Mouse (Mus musculus) splenic B cell, adult 2 months (primary cell): ENCODE measurements at regions not wholly inside any gene's neighbourhood (a gene's known extent, or its start where the extent isn't known, plus 50 kb on each side); places are given as distances from the start of the nearest gene placed in this dataset.
A peak's percentile ranks its signal among the peaks of the same experiment; 100 is the strongest.

Source experiments
- DNase-seq: peaks from one replicate; pipeline ENCODE4 v3.0.0-alpha.2; 2011; ENCODE audit warnings: low read depth, low spot score
- H3K27me3 ChIP-seq: 2 replicates; pipeline ENCODE4 v1.6.1; 2012; ENCODE audit warnings: mild to moderate bottlenecking, low read length, moderate library complexity, mixed read lengths; ENCODE audit not compliant: control insufficient read depth, poor library complexity, insufficient read depth, severe bottlenecking
- H3K36me3 ChIP-seq: 2 replicates; pipeline ENCODE4 v1.6.1; 2012; ENCODE audit warnings: mild to moderate bottlenecking, low read length, moderate library complexity, mixed read lengths; ENCODE audit not compliant: control insufficient read depth, poor library complexity, insufficient read depth, severe bottlenecking

DNA sequence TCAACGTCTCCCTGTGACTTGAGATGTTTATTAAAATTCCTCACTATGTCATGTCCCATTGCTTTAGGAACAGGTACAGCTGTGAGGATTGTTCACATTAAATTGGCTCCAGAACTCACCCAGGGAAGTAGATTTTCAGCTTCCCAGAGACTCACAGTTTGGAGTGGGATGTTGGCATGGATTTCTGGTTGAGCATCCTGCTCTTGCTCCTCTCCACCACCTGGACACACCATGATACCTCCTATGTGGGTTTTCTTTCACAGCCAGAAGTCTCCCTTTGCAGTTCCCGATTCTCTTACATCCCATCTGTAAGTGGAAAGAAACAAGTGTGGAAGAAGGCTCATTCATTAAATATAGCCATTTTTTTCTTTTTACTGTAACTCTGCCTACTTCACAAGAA lies 278.8 kb upstream of the Emcn start:
- DNase-seq: no peak
- Histone ChIP-seq H3K27me3 (no peaks in the 10 kb centered on the region), H3K36me3 (no peaks in the 10 kb centered on the region)

DNA sequence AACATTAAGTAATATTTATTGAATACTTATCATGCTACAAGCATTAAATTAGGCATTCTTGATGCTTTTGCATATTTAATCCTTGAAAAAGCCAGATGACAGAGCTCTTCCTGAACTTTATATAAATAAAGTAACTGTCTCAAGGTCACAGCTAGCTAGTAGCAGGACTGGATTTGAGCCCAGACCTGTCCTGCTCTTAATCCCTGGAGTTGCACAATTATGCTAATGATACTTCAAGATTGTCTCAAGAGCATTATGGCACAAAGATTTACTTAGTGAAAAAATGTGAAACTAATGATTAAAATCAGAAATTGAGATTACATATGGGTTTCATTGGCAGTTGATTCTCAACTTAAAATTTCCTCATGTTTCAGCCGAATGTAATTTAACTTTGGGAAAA lies 273.5 kb upstream of the Emcn start:
- Histone ChIP-seq H3K36me3 (no peaks in the 10 kb centered on the region), H3K27me3 (no peaks in the 10 kb centered on the region)
- DNase-seq: no peak

DNA sequence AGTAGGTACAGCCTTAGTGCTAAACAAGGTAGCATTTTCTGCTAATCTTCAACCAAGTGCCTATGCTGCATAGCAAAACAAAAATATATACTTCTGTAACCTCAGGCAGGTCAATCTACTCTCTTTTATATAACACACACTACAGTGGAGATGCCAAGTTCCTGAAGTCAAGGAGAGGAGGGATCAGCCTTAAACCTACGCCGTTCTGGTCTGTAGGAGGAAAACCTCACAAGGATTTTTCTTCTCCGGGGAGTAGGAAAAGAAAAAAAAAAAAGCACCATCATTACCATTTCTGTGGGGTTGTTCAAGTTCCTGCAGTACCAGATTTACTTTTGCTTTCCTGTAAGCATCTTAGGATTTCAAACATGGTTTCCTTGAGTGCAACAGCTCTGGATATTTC lies 271.5 kb upstream of the Emcn start:
- Histone ChIP-seq H3K36me3 (no peaks in the 10 kb centered on the region), H3K27me3 (no peaks in the 10 kb centered on the region)
- no peak for DNase-seq

DNA sequence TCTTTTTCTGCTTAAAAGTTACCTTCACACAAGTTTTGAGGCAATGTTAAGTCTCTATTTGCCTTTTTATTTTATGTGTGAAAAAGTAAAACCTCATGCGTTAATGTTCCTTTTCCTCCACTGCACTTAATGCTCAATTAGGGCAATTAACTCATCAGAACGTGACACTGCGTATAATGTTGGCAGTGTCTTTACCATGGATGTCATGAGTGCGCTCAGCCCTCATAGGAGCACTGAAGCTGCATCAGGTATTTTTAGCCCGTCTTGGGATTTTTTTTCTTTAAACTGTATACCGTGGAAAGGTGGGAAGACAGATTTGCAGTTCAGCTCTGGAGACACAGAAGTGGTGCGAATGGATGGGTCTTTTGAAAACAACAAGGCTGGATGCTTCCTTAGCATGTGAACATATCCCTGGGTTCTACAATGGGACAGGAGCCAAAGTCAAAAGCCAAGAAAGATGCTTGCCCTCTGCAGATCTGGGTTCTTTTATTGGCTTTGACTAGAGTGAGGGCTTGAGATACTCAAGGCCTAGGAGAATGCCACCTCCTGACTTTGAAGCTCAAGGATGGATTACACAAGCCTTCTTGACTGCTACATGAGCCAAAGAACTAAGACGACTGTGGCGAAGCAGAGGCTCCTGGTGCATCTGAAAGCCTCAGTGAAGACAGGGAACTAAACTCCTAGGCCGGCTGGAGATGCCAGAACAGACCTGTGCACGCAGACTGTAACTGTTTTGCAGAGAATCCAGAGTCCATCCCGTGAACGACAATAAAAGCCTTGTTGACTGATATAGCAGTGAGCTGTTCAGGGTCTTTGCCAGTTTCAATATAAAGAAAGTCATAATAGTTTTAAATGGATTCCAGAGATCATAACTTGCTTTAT lies 262.9 kb upstream of the Emcn start:
- no peaks in the 10 kb centered on the region for H3K36me3 ChIP-seq
- no peaks in the 10 kb centered on the region for H3K27me3 ChIP-seq
- DNase-seq: no peak

DNA sequence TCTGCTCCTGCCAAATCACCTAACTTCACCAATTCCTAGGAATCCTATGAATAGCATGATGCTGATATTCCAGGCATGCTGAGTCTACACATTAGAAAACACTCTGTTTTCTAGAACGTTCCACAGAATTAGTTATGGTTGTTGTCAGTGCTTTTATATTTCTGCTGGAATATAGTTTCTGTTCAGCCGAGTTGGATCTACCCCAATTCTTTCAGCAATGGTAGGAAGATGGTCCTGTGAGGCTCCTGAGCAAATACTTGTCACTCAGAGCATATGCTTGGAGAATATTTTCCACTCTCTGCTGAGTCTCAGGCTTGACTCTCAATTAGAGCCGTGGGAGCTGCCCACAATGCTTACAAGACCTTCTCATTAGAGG lies 262.3 kb upstream of the Emcn start:
- no peak for DNase-seq
- H3K27me3 ChIP-seq: no peaks in the 10 kb centered on the region

DNA sequence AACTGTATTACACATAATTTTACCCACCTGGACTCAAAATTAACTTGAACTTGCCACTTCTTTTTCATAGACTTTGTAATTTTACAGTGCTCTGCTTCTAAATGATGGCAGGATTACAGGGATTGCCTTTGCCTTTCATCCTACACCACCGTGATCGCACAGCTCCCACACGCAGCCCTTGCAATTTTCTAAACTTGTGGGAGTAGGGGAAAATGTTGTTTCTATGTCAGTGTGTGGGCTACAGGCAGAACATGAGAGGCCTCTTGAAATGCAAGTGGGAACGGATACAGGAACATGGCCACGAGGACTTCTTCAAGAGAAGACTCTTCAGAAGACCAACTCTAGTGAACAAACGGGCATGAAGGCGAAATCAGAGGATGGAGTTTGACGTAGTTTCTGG lies 254.0 kb upstream of the Emcn start:
- H3K36me3 ChIP-seq: no peaks in the 10 kb centered on the region
- no peaks in the 10 kb centered on the region for H3K27me3 ChIP-seq
- no peak for DNase-seq

More for the DNA sequence above, 262.3 kb upstream of the Emcn start:
- H3K36me3 ChIP-seq: no peaks in the 10 kb centered on the region

DNA sequence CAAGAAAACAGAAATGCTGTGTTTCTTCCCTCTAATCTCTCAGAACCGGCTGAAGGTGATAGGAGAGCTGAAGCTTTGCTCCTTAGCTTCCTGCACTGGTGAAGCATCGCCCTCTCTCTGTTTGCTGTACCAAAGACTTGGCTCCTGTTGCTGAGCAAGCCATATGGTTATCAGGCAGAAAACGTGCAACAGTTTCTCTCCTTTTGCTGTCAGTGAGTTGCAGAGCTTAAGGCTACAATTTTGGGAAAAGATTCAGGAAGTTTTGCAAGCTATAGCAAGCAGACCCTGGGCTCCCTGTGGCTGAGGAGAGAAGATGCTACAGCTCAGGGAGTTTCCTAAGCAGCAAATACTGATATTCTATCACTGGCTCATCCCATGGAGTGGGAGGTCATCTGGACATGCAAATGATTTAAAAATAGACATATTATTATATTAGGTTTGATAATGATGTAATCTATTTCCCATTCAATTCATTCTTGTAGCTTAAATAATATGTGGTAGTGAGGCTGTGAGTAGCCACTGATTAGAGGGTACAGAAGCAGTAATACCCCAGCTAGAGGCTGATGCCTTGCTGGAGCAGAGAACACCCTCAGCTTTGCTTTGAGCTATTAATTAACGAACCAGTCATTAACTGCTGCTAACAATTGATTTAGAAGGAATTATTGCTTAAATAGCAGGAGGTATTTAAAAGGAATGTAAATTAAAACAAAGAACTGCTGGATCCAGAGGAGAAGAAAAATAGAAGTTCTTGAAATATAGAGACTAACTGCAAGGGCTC lies 240.1 kb upstream of the Emcn start:
- DNase-seq: no peak
- Histone ChIP-seq H3K36me3 (no peaks in the 10 kb centered on the region), H3K27me3 (no peaks in the 10 kb centered on the region)

DNA sequence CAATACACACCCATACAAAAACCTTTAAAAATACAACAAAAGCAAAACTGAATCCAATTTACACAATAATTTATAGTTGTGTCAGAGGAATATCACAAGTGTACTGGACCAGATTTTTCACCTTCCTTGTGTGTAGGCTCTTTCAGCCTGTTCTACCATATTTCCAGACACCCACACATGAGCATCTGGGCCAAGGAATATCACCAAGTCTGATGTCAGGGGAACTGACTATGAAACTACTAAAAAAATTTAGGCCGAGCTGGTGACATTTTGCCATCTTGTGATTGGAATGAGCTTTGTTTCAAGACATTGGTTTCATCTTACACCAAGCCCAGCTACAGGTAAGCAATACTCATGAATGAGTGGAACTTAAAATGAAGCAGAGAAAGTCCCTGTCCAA lies 234.9 kb upstream of the Emcn start:
- Histone ChIP-seq H3K27me3 (no peaks in the 10 kb centered on the region), H3K36me3 (no peaks in the 10 kb centered on the region)
- DNase-seq: no peak

DNA sequence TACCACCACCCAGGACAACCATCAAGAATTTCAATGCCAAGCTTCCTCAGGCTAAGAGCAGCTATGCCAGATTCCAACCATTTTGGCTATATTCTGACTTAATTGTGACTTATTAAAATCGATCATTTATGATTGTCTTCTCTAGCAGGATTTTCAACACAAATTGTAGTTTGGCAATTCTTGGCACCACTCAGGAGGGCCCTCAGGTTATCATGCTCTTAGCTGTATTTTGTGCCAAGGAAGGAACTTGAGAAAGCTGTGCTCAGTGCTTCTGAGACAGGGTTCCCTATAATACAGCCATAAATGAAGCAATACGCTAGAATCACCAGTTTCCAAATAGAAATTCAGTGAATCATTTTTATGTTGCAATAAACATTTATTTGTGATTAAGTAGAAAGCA lies 232.7 kb upstream of the Emcn start:
- DNase-seq: no peak
- H3K27me3 ChIP-seq: no peaks in the 10 kb centered on the region
- no peaks in the 10 kb centered on the region for H3K36me3 ChIP-seq

DNA sequence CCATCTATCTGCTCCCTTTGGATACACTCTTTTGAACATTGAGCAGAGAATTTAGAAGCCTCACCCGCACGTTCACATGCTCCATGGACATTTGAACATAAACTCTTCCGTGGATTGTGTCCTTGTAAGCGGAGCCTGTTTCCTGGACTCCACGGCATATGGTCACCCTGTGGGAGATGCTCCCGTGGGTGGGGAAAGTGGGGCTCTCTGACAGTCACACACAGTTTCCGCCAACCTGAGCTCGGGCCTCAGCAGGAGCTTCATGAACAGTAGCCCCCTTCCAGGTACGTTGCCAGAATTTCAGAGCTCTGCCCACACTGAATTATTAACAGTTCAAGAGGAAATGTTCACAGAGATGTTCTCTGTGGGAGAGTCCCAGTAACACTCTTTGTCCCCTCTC lies 231.1 kb upstream of the Emcn start:
- DNase-seq: no peak
- Histone ChIP-seq H3K36me3 (no peaks in the 10 kb centered on the region), H3K27me3 (no peaks in the 10 kb centered on the region)

DNA sequence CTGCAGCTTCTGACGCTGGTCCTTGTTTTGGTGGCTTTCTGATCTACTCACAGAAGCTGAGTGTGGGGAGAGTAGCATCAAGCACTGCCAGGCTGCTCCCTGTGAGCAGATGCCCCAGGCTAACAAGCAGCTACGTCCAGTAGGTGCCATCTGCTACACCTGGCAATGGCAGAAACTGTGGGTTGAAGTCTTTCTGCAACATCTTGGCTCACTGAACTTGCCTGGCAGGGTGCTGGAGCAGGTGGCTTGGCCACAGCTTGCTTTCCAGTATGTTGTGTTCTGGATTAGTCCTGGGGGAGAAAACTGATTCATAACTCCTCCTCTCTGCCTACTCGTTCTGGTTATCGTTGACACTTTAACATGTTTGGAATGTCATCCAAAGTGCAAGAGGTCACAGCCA lies 230.4 kb upstream of the Emcn start:
- DNase-seq: no peak
- Histone ChIP-seq H3K36me3 (no peaks in the 10 kb centered on the region), H3K27me3 (no peaks in the 10 kb centered on the region)

DNA sequence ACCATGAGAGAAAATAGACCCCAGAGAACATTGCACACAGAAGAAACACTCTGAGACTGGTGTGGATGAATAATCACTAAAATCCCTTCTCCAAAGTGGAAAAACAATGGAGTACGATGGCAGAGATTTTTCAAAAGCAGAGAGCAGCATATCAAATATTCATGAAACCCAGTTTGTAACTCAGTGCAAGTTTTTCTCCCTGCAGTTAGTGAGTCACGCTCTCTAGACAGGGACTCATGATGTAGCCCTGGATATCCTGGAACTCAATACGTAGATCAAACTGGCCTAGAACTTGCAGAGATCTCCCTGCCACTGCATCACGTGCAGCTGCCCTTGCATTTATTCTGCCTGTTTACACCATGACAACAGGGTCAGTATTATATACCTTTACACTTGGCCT lies 210.9 kb upstream of the Emcn start:
- no peaks in the 10 kb centered on the region for H3K36me3 ChIP-seq
- H3K27me3 ChIP-seq: no peaks in the 10 kb centered on the region

DNA sequence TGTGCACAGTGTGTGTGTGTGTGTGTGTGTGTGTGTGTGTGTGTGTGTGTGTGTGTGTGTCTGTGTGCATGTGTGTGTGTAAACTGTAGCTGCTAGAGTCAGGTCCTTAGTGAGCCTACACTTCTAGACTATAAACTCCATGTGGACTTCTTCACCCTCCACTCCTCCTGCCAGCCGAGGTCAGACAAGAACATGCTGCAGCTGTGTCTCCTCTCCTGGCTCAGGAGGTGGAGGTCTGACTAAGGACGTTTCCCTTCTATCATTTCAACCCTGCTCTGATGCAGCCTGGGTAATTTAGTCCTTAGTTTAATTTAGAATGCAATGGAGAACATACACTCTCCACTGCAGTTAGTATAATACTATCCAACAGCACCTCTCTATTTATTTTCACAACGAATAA lies 198.8 kb upstream of the Emcn start:
- Histone ChIP-seq H3K36me3 (no peaks in the 10 kb centered on the region), H3K27me3 (no peaks in the 10 kb centered on the region)
- no peak for DNase-seq

More for the DNA sequence above, 210.9 kb upstream of the Emcn start:
- DNase-seq: no peak

DNA sequence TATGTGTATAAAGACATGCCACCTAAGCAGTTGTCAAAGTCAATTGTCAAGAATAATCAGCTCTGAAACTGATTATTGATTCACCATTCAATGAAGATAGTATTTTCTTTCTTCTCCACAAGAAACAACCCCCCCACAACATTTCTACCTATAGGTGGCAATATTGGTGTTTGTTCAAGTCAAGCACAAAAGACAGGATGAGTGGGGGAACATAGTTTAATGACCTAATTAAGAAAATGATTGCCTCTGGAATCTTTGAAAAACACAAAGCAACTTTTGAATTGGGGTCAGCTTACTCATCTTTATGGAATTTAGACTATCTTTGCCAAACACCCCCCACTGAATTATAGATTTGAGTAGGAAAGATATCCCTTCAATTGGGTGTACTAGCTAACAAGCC lies 194.8 kb upstream of the Emcn start:
- DNase-seq: peak; percentile 49
- H3K27me3 ChIP-seq: no peaks in the 10 kb centered on the region
- no peaks in the 10 kb centered on the region for H3K36me3 ChIP-seq

DNA sequence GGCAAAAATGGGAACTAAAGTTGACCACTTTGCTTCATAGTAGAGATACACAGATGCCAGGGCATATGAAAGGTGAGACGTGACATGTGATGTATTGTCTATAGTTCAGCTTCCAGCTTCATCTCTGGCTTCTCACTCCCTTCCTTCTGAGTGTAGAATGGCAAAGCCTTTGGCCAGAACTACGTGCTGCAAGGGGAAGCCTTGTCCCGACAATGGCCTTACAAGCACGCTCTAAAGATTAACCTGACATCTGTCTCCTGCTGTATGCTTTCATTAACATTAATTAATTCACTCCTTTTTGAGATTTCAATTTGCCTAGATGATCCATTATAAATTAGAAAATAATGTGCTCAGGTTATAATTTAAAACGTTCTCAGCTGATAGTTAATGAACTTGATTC lies 193.5 kb upstream of the Emcn start:
- DNase-seq: no peak
- Histone ChIP-seq H3K27me3 (no peaks in the 10 kb centered on the region), H3K36me3 (no peaks in the 10 kb centered on the region)
